Mouse (Mus musculus) kidney, adult 2 months (tissue): ENCODE data around the gene Btrc.
"Not testable (repeated sequence)": the region's sequence is repeated elsewhere in the genome, so short reads cannot be mapped to it uniquely, and the experiment has no call there.

Experiments
- CTCF ChIP-seq: fragments of 200-500 bp; conservative IDR thresholded peaks from 2 replicates; pipeline ENCODE4 v1.5.1; 2011; ENCODE audit warnings: low read depth, mild to moderate bottlenecking, control low read depth, low read length, moderate library complexity, mixed read lengths; ENCODE audit not compliant: insufficient read depth, insufficient read length
- POLR2A ChIP-seq: fragments of 200-500 bp; IDR thresholded peaks from one replicate; pipeline ENCODE4 v1.6.1; 2011; ENCODE audit warnings: low read depth, low read length, control low read depth

DNA sequence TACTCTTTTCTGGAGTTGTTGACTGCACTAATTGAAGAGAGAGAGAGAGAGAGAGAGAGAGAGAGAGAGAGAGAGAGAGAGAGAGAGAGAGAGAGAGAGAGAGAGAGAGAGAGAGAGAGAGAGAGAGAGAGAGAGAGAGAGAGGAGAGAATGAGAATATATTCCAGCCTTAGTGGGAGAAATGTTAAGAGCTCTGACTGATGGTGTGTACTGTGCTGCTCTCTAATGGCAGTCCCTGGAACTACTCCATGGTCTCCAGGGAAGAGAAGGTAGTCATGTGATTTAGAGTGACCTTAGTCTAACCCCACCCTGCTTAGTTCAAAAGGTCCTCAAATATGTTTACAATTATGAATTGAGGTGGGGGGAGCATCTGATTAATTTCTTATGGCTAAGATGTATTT lies 72.5 kb downstream of the Btrc start:
- peak; percentile 60 for TF ChIP-seq CTCF
- not testable (repeated sequence) for TF ChIP-seq POLR2A
